Mouse (Mus musculus): ENCODE measurements around the gene C1ra.
"Not testable (repeated sequence)": the region's sequence is repeated elsewhere in the genome, so short reads cannot be mapped to it uniquely, and the experiment has no call there.

C1ra gene

DNA sequence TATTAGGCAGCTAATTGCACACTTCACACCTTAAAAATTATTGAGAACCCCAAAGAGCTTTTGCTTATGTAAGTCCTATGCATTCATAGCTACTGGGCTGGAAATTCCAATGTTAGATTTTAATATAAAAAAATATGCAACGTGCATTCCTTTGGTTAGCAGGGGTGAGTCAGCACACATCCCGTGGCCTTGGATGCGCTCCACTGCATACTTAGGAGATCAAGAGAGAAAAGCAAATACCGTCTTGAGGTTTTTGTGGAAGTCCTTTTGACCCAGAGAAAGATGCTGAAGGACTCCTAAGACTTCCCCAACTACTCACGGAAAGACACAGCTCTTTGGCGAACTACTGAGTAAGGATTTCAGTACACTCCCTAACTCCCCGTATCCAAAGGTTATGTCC lies 27.4 kb upstream of the C1ra start:
- DNase-seq (ENCODE audit: extremely low read depth, insufficient read length, low spot score): peak; percentile 71

DNA sequence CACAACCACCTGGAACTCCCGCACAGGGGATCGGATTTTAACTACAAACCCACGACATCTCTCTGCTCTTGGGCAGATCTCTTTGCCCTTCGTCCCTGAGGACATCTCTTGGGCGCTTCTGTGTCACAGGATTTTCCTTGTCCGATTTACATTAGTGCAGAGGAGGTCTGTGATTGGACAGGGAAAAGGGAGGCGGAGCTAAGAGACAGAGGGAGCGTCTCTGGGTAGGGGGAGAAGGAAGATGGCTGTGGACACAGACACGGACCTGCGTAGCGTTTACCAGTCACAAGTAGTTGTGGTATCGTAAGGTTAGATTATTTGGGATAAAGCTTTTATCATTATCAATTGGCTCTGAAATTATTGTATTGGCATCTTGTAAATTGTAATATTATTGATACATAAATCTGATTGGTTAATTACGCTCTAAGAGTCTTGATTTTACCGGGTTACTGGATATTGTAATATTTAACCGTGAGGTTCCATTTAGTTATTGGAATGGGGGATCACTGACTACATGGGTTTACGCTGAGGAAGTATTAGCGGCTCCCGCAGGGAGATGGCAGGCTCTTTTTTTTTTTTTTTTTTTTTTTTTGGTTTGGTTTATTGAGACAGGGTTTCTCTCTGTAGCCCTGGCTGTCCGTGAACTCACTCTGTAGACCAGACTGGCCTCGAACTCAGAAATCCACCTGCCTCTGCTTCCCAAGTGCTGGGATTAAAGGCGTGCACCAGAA lies 26.6 kb upstream of the C1ra start:
- no peak for DNase-seq (ENCODE audit: extremely low read depth, insufficient read length, low spot score)

DNA sequence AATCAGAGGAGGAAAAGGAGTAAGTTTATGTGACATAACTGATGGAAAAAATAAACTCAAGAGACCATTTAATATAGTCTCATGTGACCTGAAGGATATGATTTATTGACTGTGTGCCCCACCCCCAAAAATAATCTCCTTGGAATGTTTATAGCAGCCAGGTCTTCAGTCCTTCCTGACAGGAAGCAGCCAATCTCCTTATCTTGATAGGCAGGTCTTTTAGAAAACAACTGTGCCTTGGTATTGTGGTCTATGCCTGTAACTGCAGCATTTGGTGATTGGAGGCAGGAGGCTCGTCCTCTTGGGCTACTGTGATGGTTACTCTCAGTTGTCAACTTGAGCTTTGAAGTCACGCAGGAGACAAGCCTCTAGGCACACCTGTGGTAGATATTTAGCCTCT lies 24.7 kb upstream of the C1ra start:
- DNase-seq (ENCODE audit: extremely low read depth, insufficient read length, low spot score): no peak

DNA sequence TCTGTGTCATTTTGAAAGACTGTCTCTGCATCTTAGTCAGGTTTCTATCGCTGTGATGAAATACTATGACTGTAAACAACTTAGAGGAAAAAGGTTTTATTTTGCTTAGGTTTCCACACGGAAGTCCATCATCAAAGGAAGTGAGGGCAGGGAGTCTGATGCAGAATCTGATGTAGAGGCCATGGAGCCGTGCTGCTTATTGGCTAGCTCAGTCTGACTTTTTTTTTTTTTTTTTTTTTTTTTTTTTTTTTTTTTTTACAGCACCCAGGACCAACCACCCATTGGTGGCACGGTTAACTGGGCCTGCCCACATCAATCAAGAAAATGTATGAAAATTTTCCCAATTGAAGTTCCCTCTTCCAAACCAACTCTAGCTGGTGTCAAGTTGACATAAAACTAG lies 23.3 kb upstream of the C1ra start:
- DNase-seq (ENCODE audit: extremely low read depth, insufficient read length, low spot score): no peak

DNA sequence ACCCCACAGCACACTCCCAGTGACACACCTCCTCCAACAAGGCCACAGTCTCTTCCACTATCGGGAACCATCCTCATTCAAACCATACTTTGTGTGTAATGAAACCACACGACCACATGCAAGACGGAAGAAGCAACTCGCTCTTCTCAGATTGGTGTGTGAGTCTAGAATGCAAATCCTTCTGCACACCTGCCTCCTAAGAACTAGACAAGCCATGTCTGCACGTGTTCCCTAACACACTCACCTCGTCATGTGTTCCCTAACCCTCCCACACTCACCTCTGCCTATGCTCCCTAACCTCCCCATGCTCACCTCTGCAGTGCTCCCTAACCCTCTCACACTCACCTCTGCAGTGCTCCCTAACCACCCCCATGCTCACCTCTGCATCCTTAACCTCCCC lies 20.8 kb upstream of the C1ra start:
- DNase-seq (ENCODE audit: extremely low read depth, insufficient read length, low spot score): no peak

DNA sequence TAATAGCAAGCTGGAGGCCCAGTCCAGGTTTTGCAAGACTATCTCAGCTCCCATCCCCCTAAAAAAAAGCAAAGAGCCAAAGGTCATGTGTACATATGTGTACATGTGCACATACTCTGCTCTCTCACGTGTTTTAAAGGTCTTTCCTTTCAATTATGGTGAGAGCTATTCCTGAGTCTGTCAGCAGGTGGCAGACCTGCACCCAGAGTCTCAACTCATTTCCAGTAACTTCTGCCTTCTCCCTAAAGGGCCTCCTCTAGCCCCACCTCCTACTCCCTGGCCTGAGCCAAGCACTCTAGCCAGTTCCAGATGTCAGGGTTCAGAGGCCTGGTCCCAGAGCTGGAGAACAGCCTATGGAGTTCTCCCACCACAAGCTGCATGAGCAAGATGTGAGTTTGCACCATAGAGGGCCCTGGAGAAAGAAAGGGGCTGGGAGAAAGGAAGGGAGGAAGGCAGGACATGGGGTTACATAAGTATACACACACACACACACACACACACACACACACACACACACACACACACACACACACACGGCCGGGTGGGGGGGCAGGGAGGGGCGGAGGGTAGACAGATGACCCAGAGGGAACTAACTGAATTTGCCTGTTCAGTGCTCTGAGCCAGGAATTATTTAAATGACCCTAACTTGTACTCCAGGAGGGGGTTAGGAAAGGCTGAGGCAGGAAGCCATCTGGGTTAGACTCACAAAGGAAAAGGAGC lies 19.2 kb upstream of the C1ra start, which contains the start of gene C1rl:
Gene C1rl, plus strand, starts transcription at position 272 of the 720 bp plus-strand sequence.
- DNase-seq (ENCODE audit: extremely low read depth, insufficient read length, low spot score): peak; percentile 86

DNA sequence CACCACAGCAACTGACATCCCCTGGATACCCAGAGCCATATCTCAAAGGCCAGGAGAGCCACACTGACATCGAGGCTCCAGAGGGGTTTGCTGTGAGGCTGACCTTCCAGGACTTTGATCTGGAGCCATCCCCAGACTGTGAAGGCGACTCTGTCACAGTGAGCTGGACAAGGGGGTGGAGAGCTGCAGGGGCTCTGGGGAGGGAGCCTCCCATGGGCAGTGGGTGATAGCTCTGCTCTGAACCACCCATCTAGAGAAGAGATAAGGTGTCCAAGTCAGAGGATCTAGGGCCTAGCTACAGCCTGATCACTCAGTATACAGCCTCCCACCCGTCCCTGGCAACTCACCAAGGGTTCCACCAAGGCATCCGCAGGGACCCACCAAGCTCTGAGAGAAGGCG lies 18.3 kb upstream of the C1ra start:
- DNase-seq (ENCODE audit: extremely low read depth, insufficient read length, low spot score): no peak

DNA sequence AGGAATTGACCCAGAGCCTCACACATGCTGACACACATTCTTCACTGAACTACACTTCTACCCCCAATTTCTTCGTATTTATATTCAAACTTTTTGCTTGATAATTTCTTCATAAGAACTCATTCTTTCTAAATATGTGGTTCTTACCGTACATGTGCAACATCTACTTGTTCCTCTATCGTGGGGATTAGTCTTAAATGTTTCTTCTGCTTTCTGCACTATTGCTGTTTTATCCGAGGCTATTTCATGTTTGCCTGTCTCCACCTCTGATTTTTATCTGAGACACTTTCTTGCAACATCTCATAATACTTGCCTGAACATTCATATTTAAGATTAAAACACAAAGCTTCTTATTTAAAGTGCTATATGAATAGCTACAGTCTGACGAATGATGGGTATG lies 16.2 kb upstream of the C1ra start:
- DNase-seq (ENCODE audit: extremely low read depth, insufficient read length, low spot score): no peak

DNA sequence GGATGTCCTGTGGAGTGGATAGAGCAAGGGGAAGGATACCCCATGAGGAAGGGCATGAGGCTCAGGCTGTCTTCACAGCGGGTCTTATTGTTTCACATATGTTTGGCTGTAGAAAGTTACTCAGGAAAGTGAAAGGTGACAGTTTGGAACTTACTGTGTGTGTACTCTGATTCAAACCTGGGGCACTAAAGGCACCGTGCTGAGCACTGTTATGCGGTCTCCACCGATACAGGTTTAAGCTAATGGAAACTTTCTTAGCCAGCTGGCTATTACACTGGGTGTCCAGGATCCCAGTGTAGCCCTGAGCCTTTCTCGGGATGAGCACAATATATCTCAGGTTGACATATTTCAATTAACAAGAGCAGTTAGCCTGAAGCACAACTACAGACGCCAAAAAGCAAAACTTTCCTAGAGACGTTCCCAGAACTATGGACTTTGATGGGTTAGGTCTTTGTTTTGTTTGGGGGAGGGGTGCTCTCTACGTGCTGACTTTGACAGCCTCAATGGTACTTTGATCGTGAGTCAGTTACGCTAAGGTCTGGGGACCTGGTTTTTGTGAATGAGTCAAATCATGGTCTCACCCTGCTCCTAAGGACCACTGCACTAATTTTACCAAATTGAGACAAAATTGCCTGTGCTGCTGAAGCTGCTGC lies 12.2 kb upstream of the C1ra start:
- DNase-seq (ENCODE audit: extremely low read depth, insufficient read length, low spot score): no peak

DNA sequence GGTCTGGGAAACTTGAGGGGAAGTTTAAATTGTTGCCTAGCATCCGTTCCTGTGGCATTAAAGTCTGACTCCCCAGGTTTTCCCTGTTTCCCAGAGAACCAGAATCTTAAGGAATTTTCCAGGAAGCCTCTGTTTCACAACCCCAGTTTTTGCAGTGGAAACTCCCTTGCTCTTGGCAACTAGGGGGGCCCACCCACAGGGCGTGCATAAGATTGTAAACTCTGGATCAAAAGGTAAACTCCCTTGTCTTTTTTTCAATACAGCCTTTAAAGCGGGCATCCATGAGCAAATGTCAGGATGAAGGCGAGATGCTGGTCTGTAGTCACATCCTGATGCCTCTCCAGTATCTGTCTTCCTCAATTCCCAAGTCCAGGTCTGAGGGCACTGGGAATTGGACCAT lies 10.7 kb upstream of the C1ra start:
- DNase-seq (ENCODE audit: extremely low read depth, insufficient read length, low spot score): no peak

DNA sequence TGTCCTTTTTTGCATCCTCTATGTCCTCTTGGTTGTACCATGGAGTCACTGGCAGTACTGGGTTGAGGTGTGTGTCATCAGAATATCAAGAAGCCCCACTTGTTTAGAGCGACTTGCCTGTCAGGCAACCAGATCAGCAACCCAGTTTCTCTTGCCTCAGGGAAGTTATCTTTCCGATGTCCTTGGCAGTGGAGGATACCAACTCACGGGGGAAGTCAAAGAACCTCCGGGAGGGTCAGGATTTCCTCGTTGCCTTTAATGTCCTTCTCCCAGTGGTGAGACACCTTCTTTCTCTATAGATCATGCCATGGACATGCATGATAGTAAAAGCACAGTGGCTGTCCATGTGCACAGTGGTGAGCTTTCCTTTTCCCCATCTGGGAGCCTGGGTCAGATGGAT lies 10.2 kb upstream of the C1ra start:
- DNase-seq (ENCODE audit: extremely low read depth, insufficient read length, low spot score): no peak

DNA sequence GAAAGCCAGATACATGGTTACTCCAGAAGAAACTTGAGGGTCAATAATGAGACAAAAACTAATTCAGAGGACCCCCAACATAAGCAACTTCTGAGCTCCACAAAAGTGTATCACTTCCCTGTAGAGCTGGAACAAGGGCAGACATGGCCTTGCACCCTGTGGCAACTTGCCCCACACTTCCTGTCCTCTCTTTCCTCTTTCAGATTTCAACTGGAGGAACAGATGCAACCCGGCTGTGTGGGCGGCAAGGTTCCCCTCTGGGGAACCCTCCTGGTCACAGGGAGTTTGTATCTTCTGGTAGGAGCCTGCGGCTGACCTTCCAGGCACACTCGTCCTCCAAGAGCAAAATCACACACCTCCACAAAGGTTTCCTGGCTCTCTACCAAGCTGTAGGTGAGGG lies 7.2 kb upstream of the C1ra start:
- no peak for DNase-seq (ENCODE audit: extremely low read depth, insufficient read length, low spot score)

DNA sequence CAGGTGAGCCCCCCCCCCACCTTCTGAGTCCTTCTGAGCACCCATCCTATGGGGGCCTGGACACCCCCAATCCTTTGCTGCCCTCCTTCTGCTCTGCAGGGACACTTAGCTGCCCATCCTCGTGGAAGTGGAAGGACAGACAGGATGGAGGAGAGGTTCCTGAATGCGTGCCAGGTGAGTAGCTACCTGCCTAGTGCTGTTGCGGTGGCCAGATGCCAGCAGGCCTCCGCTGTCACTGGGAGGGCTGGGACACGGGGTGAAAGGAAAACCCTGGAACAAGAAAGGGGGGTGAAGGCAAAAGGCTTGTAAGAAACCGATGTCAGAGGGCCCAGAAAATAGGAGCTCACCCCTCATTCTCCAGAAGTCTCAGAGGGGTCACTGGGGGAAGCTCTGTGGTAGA lies 5.2 kb upstream of the C1ra start:
- DNase-seq (ENCODE audit: extremely low read depth, insufficient read length, low spot score): no peak

DNA sequence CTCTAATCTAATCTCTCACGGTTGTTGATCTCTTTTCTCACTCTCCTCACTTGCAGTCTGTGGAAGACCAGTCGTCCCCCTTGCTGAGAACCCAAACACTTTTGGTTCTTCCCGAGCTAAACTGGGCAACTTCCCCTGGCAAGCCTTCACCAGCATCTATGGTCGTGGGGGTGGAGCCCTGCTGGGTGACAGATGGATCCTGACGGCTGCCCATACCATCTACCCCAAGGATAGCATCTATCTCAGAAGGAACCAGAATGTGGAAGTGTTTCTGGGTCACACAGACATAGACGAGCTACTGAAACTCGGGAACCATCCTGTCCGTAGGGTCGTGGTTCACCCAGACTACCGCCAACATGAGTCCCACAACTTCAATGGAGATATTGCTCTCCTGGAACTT lies 3.9 kb upstream of the C1ra start:
- DNase-seq (ENCODE audit: extremely low read depth, insufficient read length, low spot score): no peak

DNA sequence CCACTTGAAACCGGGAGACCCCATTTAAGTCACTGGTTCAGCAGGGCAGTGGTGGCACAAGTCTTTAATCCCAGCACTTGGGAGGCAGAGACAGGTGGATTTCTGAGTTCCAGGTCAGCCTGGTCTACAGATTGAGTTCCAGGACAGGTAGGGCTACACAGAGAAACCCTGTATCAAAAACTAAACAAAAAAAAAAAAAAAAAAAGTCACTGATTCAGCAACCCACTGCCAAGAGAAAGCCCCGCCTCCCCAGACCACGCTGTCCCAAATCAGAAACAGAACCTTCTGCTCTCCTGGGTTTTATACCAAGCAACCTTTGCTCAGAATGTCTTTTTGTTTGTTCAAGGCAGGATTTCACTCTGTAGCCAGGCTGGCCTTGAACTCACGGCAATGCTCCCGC lies 3.0 kb upstream of the C1ra start:
- DNase-seq (ENCODE audit: extremely low read depth, insufficient read length, low spot score): not testable (repeated sequence)

DNA sequence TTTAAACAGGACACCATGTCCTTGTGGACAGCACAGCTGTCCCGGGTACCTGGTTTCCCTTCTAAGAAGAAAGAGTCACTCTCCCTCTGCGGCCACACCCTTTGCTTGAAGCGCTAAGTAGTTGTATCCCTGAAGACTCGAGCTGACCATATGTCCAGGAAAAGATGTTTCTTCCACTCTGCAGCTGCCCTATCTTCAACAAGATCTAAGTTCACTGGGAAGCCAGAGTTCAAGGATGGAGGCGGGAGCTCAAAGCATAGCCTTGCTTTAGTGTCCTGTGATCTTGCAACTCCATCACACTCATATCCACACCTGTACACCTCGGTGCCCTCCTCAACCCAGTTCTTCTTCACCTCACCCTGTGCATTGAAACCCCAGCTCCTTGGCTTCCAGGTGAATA lies 269 bp upstream of the C1ra start:
- no peak for DNase-seq (ENCODE audit: extremely low read depth, insufficient read length, low spot score)

DNA sequence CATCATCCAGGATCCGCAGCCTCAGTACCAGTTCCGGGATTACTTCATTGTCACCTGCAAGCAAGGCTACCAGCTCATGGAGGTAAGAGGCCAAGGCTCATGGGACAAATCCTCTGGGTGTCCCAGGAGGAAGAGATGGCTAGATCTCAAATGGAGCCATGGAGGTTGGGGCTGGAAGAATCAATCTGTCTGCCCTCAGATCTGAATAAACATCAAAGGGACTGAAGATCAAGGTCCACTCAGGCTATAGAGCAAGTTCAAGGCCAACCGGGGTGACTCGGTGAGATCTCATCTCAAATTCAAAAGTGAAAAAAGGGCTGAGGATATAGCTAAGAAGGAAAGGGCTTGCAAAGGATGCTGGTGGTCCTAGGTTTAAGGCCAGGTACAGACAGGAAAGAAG lies 5.5 kb downstream of the C1ra start:
- DNase-seq (ENCODE audit: extremely low read depth, insufficient read length, low spot score): not testable (repeated sequence)

DNA sequence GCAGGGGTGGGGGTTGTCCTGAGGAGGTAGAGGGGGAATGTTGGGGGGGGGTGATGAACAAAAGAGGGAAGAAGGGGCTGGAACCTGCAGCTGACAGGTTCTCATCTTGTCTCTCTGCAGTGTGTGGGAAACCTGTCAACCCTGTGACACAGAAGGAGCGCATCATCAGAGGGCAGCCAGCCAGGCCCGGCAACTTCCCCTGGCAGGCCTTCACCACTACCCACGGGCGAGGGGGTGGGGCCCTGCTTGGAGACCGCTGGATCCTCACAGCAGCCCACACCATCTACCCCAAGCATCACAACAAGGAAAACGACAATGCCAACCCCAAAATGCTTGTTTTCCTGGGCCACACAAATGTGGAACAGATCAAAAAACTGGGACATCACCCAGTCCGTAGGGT lies 9.9 kb downstream of the C1ra start:
- not testable (repeated sequence) for DNase-seq (ENCODE audit: extremely low read depth, insufficient read length, low spot score)

DNA sequence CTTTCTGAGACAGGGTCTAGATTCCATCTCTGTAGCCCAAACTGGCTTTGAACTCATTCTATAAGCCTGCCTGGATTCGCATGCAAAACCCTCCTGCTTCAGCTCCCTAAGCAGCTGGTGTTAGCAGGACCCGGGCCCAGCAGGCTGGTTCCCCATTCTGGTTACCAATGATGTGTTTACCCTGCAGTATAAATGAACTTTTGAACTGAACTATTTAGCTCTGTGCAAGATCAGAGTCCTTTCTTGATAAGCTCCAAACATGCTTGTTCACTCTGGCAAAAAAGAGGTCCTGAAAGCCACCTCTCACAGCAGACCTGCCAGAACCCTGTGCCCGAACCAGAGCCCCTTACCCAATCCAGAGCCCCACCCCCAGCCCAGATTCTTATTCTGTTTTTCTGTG lies 15.7 kb downstream of the C1ra start:
- DNase-seq (ENCODE audit: extremely low read depth, insufficient read length, low spot score): no peak

DNA sequence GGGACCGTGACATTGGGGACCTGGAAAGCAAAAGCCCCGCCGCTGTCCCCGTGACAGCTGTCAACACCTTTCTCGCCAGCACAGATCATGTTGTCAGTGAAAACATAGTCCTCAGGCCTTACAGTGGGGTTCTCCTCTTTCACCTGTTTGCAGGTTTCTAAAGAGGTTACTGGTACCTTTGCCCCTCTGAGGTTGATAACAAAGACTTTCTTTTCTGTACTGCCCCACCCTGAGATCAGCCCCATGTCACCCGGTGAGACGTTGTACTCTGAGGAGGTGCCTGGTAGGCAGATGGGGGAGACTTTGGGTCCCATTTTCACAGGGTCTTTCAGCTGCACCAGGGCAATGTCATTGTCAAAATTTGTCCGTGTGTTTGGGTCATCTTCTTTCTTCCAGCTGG lies 18.9 kb downstream of the C1ra start:
- no peak for DNase-seq (ENCODE audit: extremely low read depth, insufficient read length, low spot score)

DNA sequence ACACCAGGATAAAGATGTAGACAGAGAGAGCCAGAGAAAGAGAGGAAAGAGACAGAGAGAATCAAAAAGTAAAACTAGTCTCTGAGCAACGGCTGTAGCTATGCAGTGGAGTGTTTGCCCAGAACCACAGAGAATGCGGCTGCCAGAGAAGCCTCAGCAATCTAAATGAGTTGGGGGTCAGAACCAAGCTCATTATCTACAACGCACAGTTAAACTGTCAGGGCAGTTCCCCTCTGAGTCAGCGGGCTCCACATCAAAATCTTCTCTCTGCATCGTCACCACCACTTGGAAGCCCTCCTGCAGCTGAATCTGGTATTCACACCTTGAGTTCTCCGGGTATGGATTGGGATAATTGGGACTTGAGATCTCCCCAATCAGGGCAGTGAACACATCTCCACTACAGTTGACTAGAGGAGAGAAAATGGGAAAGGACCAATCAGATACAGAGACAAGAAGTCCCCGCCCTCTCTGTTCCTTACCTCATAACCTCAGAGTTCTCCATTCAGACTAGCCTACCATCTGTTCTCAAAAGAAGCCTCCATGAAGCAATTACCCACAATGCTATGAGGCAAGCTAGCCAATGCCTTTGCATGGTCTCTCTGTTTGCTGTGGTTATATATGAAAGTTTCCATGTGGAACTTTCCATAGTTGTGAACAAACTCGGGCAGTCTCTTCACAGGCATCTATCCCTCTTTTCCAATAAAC lies 24.1 kb downstream of the C1ra start:
- not testable (repeated sequence) for DNase-seq (ENCODE audit: extremely low read depth, insufficient read length, low spot score)
